Mouse (Mus musculus): ENCODE data around the gene Junb. TPM values are rescaled to one million over a fixed set of nuclear protein-coding genes. Genes with fewer than 3 reads are reported as not detected.

The Junb gene
- polyA plus RNA-seq, 1 experiment: 80.2 TPM

DNA sequence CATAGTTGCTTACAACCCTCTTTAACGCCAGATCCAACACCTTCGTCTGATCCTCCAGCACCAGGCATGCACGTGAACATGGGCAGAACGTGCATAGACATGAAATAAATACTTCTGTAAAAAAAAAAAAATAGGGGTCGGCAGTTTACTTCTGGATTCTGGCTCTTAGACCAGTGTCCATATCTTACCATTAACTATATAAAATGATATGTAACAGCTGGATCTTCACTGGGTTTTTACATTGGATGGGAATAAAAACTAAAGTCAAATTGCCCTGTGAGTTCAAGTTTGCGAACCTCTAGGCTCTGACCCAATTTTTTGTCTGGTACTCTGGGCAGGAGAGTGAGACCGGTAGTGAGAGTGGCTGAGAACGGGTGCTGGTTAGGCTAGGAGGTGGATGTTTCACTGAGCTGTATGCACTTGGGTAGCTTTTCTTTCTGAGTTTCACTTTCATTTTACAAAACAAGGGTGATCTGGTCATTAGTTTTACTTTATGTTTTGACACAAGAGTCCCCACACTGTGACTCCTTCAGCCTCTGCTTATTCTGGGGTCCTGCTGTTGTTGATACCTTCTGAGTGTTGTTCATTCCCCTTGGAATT is 3.9 kb downstream of the Junb start:
- DNase-seq (ENCODE audit: low read depth, low spot score): no peak
- WGBS: 63% methylated on average over 8 of the region's 8 CpGs

DNA sequence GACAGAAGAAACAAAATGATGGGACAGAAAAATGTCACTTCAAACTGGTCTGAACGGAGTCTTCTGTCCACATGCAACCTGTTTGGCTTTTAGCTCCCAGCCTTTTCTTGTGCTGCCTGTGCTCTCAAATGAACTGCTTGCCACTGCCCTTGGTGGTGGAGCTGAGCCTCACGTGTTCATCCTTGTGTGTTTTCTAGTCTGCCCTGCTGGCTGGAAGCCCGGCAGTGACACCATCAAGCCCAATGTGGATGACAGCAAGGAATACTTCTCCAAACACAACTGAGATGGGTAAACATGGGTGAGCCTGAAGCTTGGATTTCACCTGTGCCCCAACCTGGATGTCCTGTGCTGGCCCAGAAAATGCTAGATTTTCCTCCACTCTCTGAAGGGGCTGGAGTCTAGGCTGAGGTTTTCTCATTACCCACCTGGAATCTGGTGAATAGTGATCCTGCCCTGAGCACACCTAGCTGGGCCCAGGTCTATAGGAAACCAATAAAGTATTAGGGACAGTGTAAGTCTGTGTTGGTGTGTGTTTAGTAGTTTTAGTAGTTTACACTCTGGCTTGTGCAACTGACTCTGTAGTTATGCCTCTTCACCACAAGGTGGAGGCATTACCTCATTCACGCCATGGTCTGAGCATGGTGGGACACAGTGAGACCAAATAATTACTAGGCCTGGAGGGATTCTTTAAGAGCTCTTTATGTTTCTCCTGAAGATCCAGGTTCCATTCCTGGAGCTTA is 4.5 kb downstream of the Junb start:
- DNase-seq (ENCODE audit: low read depth, low spot score): no peak
- WGBS: 38% methylated on average over 4 of the region's 4 CpGs

DNA sequence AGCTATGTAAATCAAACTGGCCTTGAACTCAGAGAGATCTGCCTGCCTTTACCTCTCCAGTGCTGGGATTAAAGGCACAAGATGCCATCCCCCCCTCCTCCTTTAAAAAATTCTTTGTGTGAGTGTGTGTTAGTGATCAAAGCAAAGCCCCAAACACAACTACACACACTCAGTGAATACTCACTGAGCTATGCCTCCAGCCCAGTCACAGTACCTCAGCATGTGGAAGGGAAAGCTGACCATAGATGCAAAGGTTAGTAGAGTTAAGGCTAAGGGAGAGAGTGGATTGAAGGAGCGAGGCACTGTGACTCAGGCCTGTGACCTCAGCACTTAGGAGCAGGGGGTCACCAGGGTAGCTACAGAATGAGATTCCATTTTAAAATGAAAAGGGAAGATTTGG is 5.4 kb downstream of the Junb start:
- no peak for DNase-seq (ENCODE audit: low read depth, low spot score)
- WGBS: 92% methylated on average over 1 of the region's 1 CpGs

DNA sequence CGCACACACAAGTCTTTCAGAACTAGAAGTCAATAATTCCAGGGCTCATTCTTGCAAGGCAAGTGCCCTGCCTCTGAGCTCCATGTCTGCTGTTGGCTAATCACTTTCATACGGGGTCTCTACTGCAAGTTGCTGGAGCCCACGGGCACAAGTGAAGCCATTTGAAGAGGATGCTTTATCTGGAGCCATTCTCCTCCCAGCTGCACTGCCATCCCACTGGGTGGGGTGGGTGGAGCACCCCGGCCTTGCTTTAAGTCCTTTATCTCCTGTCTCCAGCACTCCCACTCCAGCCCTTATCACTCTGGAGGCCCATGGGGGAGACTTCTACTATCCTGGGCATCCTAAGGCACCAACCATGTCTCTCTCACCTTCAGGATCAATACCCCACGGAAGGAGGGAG is 7.6 kb downstream of the Junb start:
- WGBS: 67% methylated on average over 5 of the region's 5 CpGs
- DNase-seq (ENCODE audit: low read depth, low spot score): no peak

DNA sequence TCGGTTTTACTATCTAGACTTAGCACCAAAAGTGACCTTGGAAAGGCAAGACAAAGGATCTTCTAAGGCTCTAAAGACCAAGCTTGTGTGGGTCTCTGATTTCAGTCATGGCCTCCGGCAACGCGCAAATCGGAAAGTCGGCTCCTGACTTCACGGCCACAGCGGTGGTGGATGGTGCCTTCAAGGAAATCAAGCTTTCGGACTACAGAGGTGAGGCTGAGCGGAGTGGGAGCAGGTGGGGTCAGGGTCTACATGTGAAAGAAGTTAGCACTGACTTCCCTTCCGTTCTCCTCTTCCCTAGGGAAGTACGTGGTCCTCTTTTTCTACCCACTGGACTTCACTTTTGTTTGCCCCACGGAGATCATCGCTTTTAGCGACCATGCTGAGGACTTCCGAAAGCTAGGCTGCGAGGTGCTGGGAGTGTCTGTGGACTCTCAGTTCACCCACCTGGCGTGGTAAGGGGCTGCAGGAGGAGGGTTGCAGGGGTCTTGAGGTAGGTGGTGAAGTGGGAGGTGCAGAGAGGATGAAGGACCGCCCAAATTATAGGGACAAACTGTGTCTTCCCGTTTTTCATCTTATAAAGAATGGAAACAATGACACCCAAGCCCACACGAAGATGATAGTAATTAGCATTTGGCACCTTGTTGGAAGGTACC is 8.3 kb downstream of the Junb start:
- DNase-seq (ENCODE audit: low read depth, low spot score): no peak
- 5% methylated on average over 21 of the region's 21 CpGs for WGBS

DNA sequence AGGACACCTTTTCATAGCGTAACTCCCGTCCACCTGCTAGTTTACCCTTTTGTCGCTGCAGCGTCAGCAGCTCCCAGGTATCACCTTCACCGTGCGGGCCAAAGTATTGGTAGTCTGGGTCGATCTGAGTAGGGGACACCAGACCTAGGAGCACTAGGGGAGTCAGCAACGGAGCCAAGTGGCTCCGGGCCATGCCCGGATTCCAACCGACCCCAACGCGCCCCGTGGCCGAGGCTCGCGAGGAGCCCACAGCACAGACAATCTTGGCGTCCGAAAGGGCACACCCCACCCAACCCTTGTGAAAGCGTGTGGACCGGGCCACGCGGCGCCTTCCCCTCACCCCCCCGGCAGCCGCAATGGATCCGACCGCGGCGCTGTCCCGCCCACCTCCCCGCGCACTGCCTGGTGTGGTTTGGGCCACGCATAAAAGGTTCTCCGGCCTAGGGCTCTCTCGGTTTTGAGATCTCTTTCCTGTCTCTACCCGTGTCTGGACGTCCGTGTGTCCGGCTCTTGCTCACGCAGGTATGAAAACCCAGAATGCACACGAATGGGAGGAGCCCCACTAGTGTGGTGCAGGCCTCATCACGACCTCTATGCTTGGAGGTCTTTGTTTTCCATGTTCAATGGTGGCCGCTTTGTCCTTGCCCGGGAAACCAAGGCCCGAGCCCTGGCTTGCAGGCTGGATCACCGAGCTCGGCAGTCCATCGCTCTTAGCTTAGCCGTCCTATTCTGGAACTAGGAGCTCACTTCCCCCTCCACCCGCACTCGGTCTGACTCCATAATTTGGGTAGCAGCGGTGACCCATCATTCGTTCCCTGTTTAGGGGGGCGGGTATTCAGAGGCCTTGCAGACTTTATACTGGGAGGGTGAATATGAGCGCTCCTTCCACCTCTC is 9.0 kb downstream of the Junb start, which contains the start of the genes Gm49661, Prdx2 and Rnaseh2a:
Gm49661 (minus strand) TSS at position 193 of the 894 bp plus-strand sequence.
Prdx2 (plus strand) TSS at position 347 of the 894 bp plus-strand sequence.
Rnaseh2a (minus strand) TSS at position 527 of the 894 bp plus-strand sequence.
- no peak for DNase-seq (ENCODE audit: low read depth, low spot score)
- under 1% methylated on average over 56 of the region's 56 CpGs for WGBS

DNA sequence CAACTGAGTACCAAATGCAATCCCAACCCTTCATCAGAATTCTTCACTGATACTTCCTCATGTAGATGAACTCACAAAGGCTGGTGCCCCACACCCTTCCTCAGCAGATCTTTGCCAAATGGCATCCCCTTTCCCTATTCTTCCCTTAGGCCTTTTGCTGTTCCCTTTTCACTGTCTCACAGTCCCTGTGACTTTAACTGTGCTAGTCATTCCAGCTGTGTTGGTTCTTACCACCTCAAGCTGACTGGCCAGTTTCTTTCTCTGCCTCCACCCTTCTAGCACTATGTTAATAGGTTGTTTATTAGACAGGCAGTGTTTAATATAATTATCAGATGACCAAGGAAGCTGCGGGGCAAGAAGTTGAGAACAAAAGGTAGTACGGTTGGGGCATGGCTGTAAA is 9.9 kb downstream of the Junb start:
- no peak for DNase-seq (ENCODE audit: low read depth, low spot score)
- WGBS: 2% methylated on average over 2 of the region's 2 CpGs

DNA sequence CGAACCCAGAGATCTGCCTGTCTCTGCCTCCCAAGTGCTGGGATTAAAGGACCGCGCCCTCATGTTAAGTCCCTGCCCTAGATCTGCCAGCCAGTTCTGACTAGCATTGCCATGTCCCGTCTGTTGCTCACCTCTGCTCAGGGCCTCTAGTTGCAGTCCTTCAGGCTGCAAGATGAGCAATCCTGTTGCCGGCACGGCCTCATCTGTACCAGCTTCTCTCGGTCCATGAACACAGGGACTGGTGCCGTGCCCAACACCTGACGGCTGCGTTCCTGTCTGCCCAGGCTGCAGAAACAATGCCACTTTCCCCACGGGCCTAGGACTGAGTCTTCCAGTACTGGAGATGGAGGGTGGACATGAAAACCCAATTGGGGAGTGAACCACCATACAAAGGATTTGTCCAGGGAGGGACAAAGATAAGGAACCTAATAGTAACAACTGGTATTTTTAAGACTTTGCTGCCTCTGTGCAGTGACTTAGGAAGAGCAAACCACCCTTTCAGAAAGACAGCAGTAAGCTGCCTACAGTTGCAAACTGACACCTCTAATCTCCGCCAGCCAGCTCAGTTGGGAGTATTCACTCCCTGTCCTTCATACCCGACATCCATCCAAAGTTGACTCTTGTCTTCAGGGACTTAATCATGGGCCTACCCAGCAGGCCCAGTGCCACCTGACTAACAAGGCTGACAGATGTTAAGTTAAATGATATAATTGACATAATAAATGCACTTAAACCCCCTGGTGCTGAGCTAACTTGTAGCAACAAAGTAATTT is 10.8 kb downstream of the Junb start:
- WGBS: 91% methylated on average over 13 of the region's 13 CpGs
- no peak for DNase-seq (ENCODE audit: low read depth, low spot score)

DNA sequence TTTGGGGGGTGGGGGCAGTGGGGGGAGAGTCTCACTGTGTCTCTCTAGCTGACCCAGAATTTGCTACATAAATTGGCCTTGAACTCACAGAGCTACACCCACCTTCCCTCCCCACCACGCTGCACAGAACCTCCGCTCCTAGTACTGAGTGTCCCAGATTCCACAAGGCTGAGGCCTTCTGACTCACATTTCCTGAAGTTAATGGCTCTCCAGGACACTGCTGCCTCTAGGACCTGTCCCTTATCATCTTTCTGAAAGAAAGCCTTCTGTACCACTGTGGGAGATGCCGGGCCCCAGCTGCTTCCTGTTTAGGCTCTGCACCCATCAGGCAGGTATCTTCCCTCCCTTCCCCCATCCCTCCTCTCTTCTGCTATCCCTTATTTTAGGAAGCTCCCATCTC is 11.9 kb downstream of the Junb start:
- no peak for DNase-seq (ENCODE audit: low read depth, low spot score)
- WGBS: 38% methylated on average over 3 of the region's 3 CpGs

DNA sequence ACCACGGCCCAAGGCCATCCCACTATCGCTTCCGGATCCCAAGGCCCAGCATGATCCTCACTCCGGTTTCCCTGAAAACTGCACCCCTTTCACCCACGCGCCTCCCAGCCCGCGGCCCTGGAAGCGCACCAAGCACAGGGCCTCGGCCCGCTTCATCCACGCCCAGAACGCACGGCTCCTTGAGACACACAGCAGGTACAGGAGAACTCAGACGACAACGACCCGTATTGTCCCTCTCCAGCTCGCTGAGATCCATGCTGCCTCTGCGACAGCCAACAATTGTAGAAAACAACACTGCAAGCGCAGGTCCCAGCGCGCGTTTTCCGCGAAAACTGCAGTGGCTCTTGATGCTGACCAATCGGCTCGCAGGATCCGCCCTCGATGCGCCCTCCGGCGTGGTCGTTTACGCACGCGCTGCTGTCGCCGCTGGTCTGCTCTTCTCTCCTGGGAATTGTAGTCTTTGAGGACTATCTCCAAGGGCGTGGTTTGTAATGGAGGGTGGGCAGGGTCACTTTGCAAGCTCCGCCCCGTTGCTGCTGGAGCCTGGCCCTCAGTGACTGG is 12.7 kb downstream of the Junb start:
- under 1% methylated on average over 41 of the region's 41 CpGs for WGBS
- DNase-seq (ENCODE audit: low read depth, low spot score): no peak

DNA sequence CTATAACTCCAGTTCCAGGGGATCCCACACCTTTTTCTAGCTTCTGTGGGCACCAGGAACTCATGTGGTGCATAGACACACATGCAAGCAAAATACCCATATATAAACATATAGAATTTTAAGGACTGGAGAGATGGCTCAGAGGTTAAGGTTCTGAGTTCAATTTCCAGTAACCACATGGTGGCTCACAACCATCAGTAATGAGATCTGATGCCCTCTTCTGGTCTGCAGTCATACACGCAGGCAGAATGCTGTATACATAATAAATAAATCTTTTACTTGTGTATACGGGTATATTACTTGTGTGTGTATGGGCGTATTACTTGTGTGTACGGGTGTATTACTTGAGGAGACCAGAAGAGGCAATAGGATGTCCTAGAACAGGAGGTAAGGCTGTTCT is 14.6 kb downstream of the Junb start:
- DNase-seq (ENCODE audit: low read depth, low spot score): no peak

DNA sequence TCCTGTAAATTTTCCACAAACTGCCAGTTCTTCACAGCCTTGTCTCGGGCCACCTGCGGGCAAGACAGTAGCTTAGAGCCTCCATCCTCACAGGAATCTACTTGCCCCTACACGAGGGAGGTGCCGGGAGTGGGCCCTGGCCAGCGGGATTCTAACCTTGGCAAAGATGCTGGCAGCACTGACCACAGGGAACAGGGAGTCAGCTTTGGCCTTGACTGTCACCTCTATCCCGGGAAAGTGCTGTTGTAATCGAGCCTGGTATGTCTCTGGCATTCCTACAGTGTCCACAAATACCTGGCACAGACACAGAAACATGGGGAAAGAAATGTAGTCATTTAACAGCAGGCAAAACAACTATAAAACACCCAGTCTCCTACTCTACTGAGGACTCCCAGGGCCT is 18.7 kb downstream of the Junb start:
- 78% methylated on average over 7 of the region's 7 CpGs for whole genome bisulfite sequencing
- DNase-seq (ENCODE audit: low read depth, low spot score): no peak

More for the DNA sequence above, 14.6 kb downstream of the Junb start:
- 51% methylated on average over 4 of the region's 4 CpGs for WGBS

DNA sequence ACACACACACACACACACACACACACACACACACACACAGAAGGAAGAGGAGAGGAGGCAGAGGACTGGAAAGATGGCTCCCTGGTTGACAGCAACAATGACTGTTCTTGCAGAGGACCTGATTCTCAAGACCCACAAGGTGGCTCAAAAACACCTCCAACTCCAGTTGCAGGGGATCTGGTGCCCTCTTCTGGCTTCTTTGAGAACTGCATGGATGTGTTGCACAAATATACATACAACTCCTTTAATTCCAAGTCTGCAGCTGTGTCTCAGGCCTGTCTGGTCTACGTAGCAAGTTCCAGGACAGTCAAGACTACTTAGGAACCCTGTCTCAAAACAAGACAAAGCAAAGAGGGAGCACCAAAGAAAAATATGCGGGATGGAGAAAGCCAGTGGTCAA is 21.8 kb downstream of the Junb start:
- 54% methylated on average over 2 of the region's 2 CpGs for WGBS
- DNase-seq (ENCODE audit: low read depth, low spot score): no peak

DNA sequence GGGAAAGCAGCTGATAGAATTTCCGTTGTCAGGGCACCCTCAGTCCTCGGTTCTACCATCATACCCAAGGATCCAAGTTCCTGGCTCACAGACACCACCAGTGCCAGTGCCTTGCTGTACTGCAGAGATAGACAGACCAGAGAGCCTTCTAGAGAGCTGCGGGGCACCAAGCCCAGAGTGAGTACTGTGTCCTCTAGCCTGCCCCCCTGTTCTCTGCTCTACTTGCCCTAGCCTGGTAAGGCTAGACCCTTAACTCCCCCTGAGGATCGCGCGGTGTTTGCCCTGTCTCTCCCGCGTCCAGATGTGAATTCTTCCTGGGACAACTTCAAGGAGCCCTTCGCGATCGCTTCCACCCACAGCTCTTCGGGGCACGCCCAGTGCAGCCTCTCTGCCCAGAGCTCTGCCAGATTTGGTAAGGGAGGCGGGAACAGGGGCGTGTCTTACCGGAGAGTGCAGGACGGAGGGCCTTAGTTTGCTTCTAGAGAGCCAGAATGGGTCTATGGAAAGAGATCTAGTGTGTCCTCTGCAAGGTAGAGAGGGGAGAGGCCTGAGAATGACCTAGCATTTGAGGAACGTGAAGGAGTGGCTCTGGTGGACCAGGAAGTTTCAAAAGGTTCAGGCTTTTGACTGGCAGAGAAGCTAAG is 25.8 kb downstream of the Junb start:
- WGBS: 6% methylated on average over 18 of the region's 18 CpGs
- no peak for DNase-seq (ENCODE audit: low read depth, low spot score)

DNA sequence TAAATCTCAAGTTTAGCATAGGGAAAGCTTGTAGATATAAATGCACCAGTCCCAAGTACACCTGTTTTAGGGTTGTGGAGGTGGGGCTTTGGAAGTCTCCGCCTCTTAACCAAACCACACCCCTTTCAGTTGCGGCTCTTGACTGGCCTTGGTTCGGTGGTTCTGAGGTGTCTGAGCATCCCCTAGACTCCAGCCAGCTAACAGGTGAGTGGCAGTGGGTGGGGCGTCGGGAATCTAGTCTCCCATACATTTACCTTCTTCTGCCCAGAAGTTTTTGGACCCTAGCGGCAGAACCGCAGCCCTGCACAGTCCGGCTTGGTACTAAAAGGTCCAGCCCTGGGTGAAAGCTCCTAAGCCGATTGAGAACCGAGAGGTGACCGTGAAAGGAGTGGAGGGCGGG is 28.8 kb downstream of the Junb start:
- DNase-seq (ENCODE audit: low read depth, low spot score): no peak
- 21% methylated on average over 12 of the region's 12 CpGs for WGBS

DNA sequence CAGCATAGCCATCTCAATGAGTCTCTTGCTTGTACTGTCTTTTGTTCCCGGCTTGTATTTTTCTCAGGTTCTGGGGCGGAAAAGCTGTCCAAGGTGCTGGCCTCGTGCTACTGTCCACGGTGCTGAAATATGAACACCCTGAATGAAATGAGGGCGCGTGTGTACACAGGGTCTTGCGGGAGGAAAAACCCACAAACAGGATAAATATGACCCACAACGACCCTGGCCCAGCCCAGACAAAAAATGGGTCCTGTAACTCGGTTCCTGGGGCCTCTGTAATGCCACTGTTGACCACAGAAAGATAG is 31.3 kb downstream of the Junb start:
- no peak for DNase-seq (ENCODE audit: low read depth, low spot score)
- WGBS: 9% methylated on average over 9 of the region's 9 CpGs

DNA sequence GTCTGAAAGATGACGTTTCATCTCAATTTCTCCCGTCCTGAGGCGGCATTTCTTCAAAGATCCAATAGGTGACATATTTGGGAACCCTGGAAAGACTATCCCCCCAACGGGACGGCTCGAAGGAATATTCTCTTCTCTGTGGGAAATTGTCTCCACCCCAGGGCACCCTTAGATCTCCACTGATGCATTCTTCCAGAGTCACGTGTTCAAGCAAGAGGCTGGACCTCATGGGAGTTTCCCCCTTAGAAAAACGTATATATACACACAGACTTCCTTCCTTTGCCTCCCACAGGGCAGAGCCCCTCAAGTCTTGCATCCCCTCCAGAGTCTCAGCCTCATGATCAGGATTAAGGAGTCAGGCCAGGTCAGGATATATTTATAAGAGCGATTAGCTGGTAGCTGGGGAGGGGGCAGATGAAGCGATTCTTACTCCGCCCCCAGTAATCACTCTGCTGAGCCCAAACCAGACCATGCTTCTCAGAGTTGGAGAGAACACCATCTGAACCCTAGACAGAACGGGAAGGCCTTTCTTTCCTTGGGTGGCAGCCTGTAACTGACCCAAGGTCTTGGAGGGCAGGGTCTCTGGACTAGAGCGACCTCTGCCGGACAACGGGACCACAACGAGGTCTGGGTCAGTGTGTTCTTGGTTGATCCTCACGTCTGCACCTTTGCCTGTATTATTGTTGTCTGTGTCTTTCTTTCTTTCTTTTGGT is 31.8 kb downstream of the Junb start, which contains the start of gene Rtbdn:
Rtbdn (plus strand) TSS at position 464 of the 713 bp plus-strand sequence.
- DNase-seq (ENCODE audit: low read depth, low spot score): no peak
- WGBS: 17% methylated on average over 17 of the region's 17 CpGs
